Mouse (Mus musculus) midbrain, embryonic 15.5 days (tissue): ENCODE data around the gene Mcm3. TPM values are rescaled to one million over a fixed set of nuclear protein-coding genes. Genes with fewer than 3 reads are reported as not detected.

ENCODE experiments used
- polyA plus RNA-seq: library from polyadenylated mRNA; unstranded; fragments of >200 nt; fragmentation: Nextera tagmentation; extraction: Ambion mirVana; gene quantifications from 2 replicates; pipeline ENCODE4 v1.2.1, GENCODE M21; 2015

Mcm3 gene
- polyA plus RNA-seq, 1 experiment from 2014 or later: 18.9 TPM

Other genes starting within 250 kb of the Mcm3 start
- gene Pkhd1, start 202.2 kb downstream of the Mcm3 start, polyA plus RNA-seq: 0.10 TPM in 1 of 2 replicates, not detected in the other
- not detected in 2 replicates for gene Il17a, start 89.4 kb downstream of the Mcm3 start, polyA plus RNA-seq
- not detected in 2 replicates for gene Il17f, start 29.7 kb downstream of the Mcm3 start, polyA plus RNA-seq
- 23.7 and 24.2 TPM in 2 replicates for gene Paqr8, start 70.3 kb upstream of the Mcm3 start, polyA plus RNA-seq
- gene Efhc1, start 131.3 kb upstream of the Mcm3 start, polyA plus RNA-seq: 1.6 and 1.8 TPM in 2 replicates